Mouse (Mus musculus) liver, embryonic 16.5 days (tissue): ENCODE measurements around the gene Csad. TPM values are rescaled to one million over a fixed set of nuclear protein-coding genes. Genes with fewer than 3 reads are reported as not detected.

ENCODE experiments used
- ATAC-seq: fragments of 200-750 bp; cut with Nextera tagmentation; 2 replicates; pipeline ENCODE4 v1.8.0; 2017; ENCODE audit warnings: low read depth, mild to moderate bottlenecking, moderate number of reproducible peaks, moderate library complexity
- H3K27ac ChIP-seq: fragments of 300-500 bp; sonication (generic); 2 replicates; pipeline ENCODE4 v1.5.1; 2014; ENCODE audit warnings: mild to moderate bottlenecking, low read length
- H3K27me3 ChIP-seq: fragments of 300-500 bp; sonication (generic); 2 replicates; pipeline ENCODE4 v1.6.1; 2014; ENCODE audit warnings: low read depth, low read length, mixed read lengths; ENCODE audit not compliant: control insufficient read depth, insufficient read depth
- H3K36me3 ChIP-seq: fragments of 300-500 bp; sonication (generic); 2 replicates; pipeline ENCODE4 v1.6.1; 2014; ENCODE audit warnings: mild to moderate bottlenecking; ENCODE audit not compliant: control insufficient read depth, insufficient read depth
- H3K4me1 ChIP-seq: fragments of 300-500 bp; sonication (generic); 2 replicates; pipeline ENCODE4 v1.6.1; 2014; ENCODE audit warnings: low read depth, low read length, mixed read lengths; ENCODE audit not compliant: control insufficient read depth
- H3K4me2 ChIP-seq: fragments of 300-500 bp; sonication (generic); 2 replicates; pipeline ENCODE4 v1.6.1; 2014; ENCODE audit warnings: low read depth, low read length, mixed read lengths
- H3K4me3 ChIP-seq: fragments of 300-500 bp; sonication (generic); 2 replicates; pipeline ENCODE4 v1.5.1; 2014; ENCODE audit warnings: low read depth, mild to moderate bottlenecking, low read length
- H3K9ac ChIP-seq: fragments of 300-500 bp; sonication (generic); 2 replicates; pipeline ENCODE4 v1.6.1; 2014; ENCODE audit warnings: low read depth, low read length
- H3K9me3 ChIP-seq: fragments of 300-500 bp; sonication (generic); replicated peaks from 2 replicates; pipeline ENCODE4 v1.6.1; 2016; ENCODE audit warnings: low read length; ENCODE audit not compliant: control insufficient read depth
- WGBS: fragments of 180-500 bp; shearing (Covaris S2); extraction: QIAGEN DNeasy Blood & Tissue Kit; methylation state at CpG from one replicate; pipeline ENCODE4 v1.1.7; 2014; ENCODE audit not compliant: insufficient replicate concordance; 5-methylcytosine and 5-hydroxymethylcytosine counted together
- polyA plus RNA-seq: library from polyadenylated mRNA; unstranded; fragments of >200 nt; fragmentation: Nextera tagmentation; extraction: Ambion mirVana; gene quantifications from 2 replicates; pipeline ENCODE4 v1.2.1, GENCODE M21; 2015

Csad gene
- polyA plus RNA-seq, 1 experiment from 2014 or later, result 60.2 TPM

GRCm38 (mm10) chr15:102194439-102194838, 10.1 kb downstream of the Csad start:
- H3K9me3 ChIP-seq, result no peaks in the 10 kb centered on the region
- H3K4me2 ChIP-seq, result no peak overlapping the region
- no peak overlapping the region for H3K4me3 ChIP-seq
- 28% methylated on average over 4 of the region's 4 CpGs for WGBS
- peaks cover 16% of the 10 kb centered on the region for H3K4me1 ChIP-seq
- H3K36me3 ChIP-seq, result no peaks in the 10 kb centered on the region
- ATAC-seq, result no peak
- H3K27ac ChIP-seq, result peak overlapping the region; percentile 51
- H3K9ac ChIP-seq, result no peak overlapping the region
- H3K27me3 ChIP-seq, result no peaks in the 10 kb centered on the region

- no peak for ATAC-seq
- Histone ChIP-seq H3K4me2 (no peak overlapping the region), H3K4me1 (peaks cover 16% of the 10 kb centered on the region), H3K4me3 (no peak overlapping the region), H3K9me3 (no peaks in the 10 kb centered on the region), H3K36me3 (no peaks in the 10 kb centered on the region), H3K27ac (peak overlapping the region; percentile 15), H3K27me3 (no peaks in the 10 kb centered on the region), H3K9ac (no peak overlapping the region)
- 54% methylated on average over 4 of the region's 4 CpGs for WGBS
Observed at GRCm38 (mm10) chr15:102193652-102194051, 10.9 kb downstream of the Csad start.

- peak overlapping the region; percentile 36 for H3K27ac ChIP-seq
- 9% methylated on average over 5 of the region's 5 CpGs for WGBS
- H3K4me2 ChIP-seq, result no peak overlapping the region
Observed at GRCm38 (mm10) chr15:102192820-102193386, 11.6 kb downstream of the Csad start.

GRCm38 (mm10) chr15:102192271-102192812, 12.2 kb downstream of the Csad start:
- Histone ChIP-seq H3K36me3 (no peaks in the 10 kb centered on the region), H3K4me3 (no peak overlapping the region), H3K27me3 (no peaks in the 10 kb centered on the region), H3K27ac (peak overlapping the region; percentile 36), H3K4me2 (no peak overlapping the region), H3K4me1 (peaks cover 16% of the 10 kb centered on the region), H3K9ac (no peak overlapping the region), H3K9me3 (no peaks in the 10 kb centered on the region)
- 24% methylated on average over 7 of the region's 7 CpGs for WGBS
- no peak for ATAC-seq

More at GRCm38 (mm10) chr15:102192820-102193386, 11.6 kb downstream of the Csad start:
- H3K27me3 ChIP-seq, result no peaks in the 10 kb centered on the region
- H3K9ac ChIP-seq, result no peak overlapping the region
- H3K36me3 ChIP-seq, result no peaks in the 10 kb centered on the region
- peaks cover 16% of the 10 kb centered on the region for H3K4me1 ChIP-seq
- ATAC-seq, result no peak
- H3K9me3 ChIP-seq, result no peaks in the 10 kb centered on the region
- no peak overlapping the region for H3K4me3 ChIP-seq

- ATAC-seq, result peak; percentile 49
- H3K27ac ChIP-seq, result peak overlapping the region; percentile 49
- no peak overlapping the region for H3K4me3 ChIP-seq
- no peaks in the 10 kb centered on the region for H3K36me3 ChIP-seq
- no peak overlapping the region for H3K9ac ChIP-seq
- no peaks in the 10 kb centered on the region for H3K27me3 ChIP-seq
- WGBS, result 55% methylated on average over 7 of the region's 7 CpGs
- H3K4me2 ChIP-seq, result no peak overlapping the region
- H3K4me1 ChIP-seq, result peaks cover 16% of the 10 kb centered on the region
- H3K9me3 ChIP-seq, result no peaks in the 10 kb centered on the region
Observed at GRCm38 (mm10) chr15:102191699-102192098, 12.8 kb downstream of the Csad start.

- H3K27me3 ChIP-seq, result no peaks in the 10 kb centered on the region
- no peaks in the 10 kb centered on the region for H3K36me3 ChIP-seq
- peaks cover 11% of the 10 kb centered on the region for H3K4me1 ChIP-seq
- H3K9me3 ChIP-seq, result no peaks in the 10 kb centered on the region
- ATAC-seq, result peak; percentile 53
- peak overlapping the region; percentile 33 for H3K4me2 ChIP-seq
- H3K9ac ChIP-seq, result peak overlapping the region; percentile 40; the same call in 1 of the 2 replicates
- WGBS, result 34% methylated on average over 6 of the region's 6 CpGs
- peak overlapping the region; percentile 34; the same call in 1 of the 2 replicates for H3K27ac ChIP-seq
- H3K4me3 ChIP-seq, result peak overlapping the region; percentile 39
Observed at GRCm38 (mm10) chr15:102188883-102189282, 15.6 kb downstream of the Csad start.

GRCm38 (mm10) chr15:102188096-102188495, 16.4 kb downstream of the Csad start:
- Histone ChIP-seq H3K4me3 (peak overlapping the region; percentile 39; the same call in 1 of the 2 replicates), H3K9me3 (no peaks in the 10 kb centered on the region), H3K9ac (no peak overlapping the region; the same call in 1 of the 2 replicates), H3K27me3 (no peaks in the 10 kb centered on the region), H3K36me3 (no peaks in the 10 kb centered on the region), H3K4me1 (peaks cover 7% of the 10 kb centered on the region), H3K27ac (no peak overlapping the region), H3K4me2 (peak overlapping the region; percentile 33)
- ATAC-seq, result no peak
- WGBS, result 76% methylated on average over 10 of the region's 10 CpGs

- ATAC-seq, result peak; percentile 69
- Histone ChIP-seq H3K4me2 (peak overlapping the region; percentile 28; the same call in 1 of the 2 replicates), H3K36me3 (no peaks in the 10 kb centered on the region), H3K9ac (no peak overlapping the region), H3K27ac (peak overlapping the region; percentile 58), H3K9me3 (no peaks in the 10 kb centered on the region), H3K4me3 (no peak overlapping the region), H3K4me1 (peaks cover 6% of the 10 kb centered on the region; the same call in 1 of the 2 replicates), H3K27me3 (no peaks in the 10 kb centered on the region)
- 71% methylated on average over 11 of the region's 11 CpGs for WGBS
Observed at GRCm38 (mm10) chr15:102186239-102186638, 18.3 kb downstream of the Csad start.

GRCm38 (mm10) chr15:102183076-102183475, 21.4 kb downstream of the Csad start:
- H3K4me3 ChIP-seq, result no peak overlapping the region
- no peak for ATAC-seq
- WGBS, result 61% methylated on average over 3 of the region's 3 CpGs
- no peaks in the 10 kb centered on the region for H3K9me3 ChIP-seq
- no peak overlapping the region for H3K4me2 ChIP-seq
- peaks cover 5% of the 10 kb centered on the region; the same call in 1 of the 2 replicates for H3K4me1 ChIP-seq
- no peaks in the 10 kb centered on the region for H3K27me3 ChIP-seq
- no peak overlapping the region for H3K9ac ChIP-seq
- H3K27ac ChIP-seq, result no peak overlapping the region
- no peaks in the 10 kb centered on the region for H3K36me3 ChIP-seq
